Mouse (Mus musculus) macrophage (primary cell): ENCODE measurements around the gene 4930452B06Rik. TPM values are rescaled to one million over a fixed set of nuclear protein-coding genes. Genes with fewer than 3 reads are reported as not detected.
"Not testable (repeated sequence)": the region's sequence is repeated elsewhere in the genome, so short reads cannot be mapped to it uniquely, and the experiment has no call there.

Experiments
- H3K27ac ChIP-seq: fragments of 350-480 bp; formaldehyde crosslinking; 2 replicates; pipeline ENCODE4 v1.9.0; 2021
- H3K36me3 ChIP-seq: fragments of 350-480 bp; formaldehyde crosslinking; 2 replicates; pipeline ENCODE4 v1.9.0; 2021; ENCODE audit errors: inconsistent target
- H3K4me3 ChIP-seq: fragments of 350-480 bp; formaldehyde crosslinking; 2 replicates; pipeline ENCODE4 v1.9.0; 2021; ENCODE audit errors: inconsistent target
- H3K79me2 ChIP-seq: fragments of 350-480 bp; formaldehyde crosslinking; 2 replicates; pipeline ENCODE4 v1.9.0; 2021; ENCODE audit errors: inconsistent target
- WGBS: methylation state at CpG from one replicate; pipeline ENCODE4 v1.1.7; 2026; ENCODE audit warnings: inconsistent platforms; ENCODE audit not compliant: missing documents; 5-methylcytosine and 5-hydroxymethylcytosine counted together
- polyA plus RNA-seq: library from polyadenylated mRNA; stranded (reverse); fragments of 250-400 nt; gene quantifications from 3 replicates; pipeline ENCODE4 v1.2.4, GENCODE M21; 2018; ENCODE audit warnings: inconsistent platforms

The 4930452B06Rik gene
- polyA plus RNA-seq, 1 experiment from 2014 or later = not detected

- Histone ChIP-seq H3K27ac (no peak overlapping the region), H3K79me2 (no peaks in the 10 kb centered on the region), H3K36me3 (no peaks in the 10 kb centered on the region), H3K4me3 (no peak overlapping the region)
These were observed 54.0 kb downstream of the 4930452B06Rik start for GRCm38 (mm10) chr14:8612080-8612479.

- no peak overlapping the region for H3K4me3 ChIP-seq
These were observed 55.9 kb downstream of the 4930452B06Rik start for GRCm38 (mm10) chr14:8610108-8610507.

GRCm38 (mm10) chr14:8608559-8609171 is 57.4 kb downstream of the 4930452B06Rik start:
- Histone ChIP-seq H3K4me3 (no peak overlapping the region), H3K36me3 (no peaks in the 10 kb centered on the region), H3K27ac (no peak overlapping the region), H3K79me2 (no peaks in the 10 kb centered on the region)
- WGBS = 15% methylated on average over 3 of the region's 3 CpGs

More at GRCm38 (mm10) chr14:8610108-8610507, 55.9 kb downstream of the 4930452B06Rik start:
- no peaks in the 10 kb centered on the region for H3K79me2 ChIP-seq
- no peak overlapping the region for H3K27ac ChIP-seq
- no peaks in the 10 kb centered on the region for H3K36me3 ChIP-seq
- WGBS = 76% methylated on average over 3 of the region's 3 CpGs

GRCm38 (mm10) chr14:8604898-8605297 is 61.1 kb downstream of the 4930452B06Rik start:
- Histone ChIP-seq H3K36me3 (no peaks in the 10 kb centered on the region), H3K4me3 (no peak overlapping the region), H3K27ac (no peak overlapping the region), H3K79me2 (no peaks in the 10 kb centered on the region)
- 80% methylated on average over 2 of the region's 2 CpGs for WGBS

- Histone ChIP-seq H3K4me3 (no peak overlapping the region), H3K27ac (no peak overlapping the region), H3K79me2 (no peaks in the 10 kb centered on the region), H3K36me3 (no peaks in the 10 kb centered on the region)
- 100% methylated on average over 1 of the region's 1 CpGs for WGBS
These were observed 81.0 kb downstream of the 4930452B06Rik start for GRCm38 (mm10) chr14:8585031-8585430.

GRCm38 (mm10) chr14:8551006-8551405 is 115.0 kb downstream of the 4930452B06Rik start:
- H3K27ac ChIP-seq, H3K79me2 ChIP-seq, H3K36me3 ChIP-seq, H3K4me3 ChIP-seq: not testable (repeated sequence)
- WGBS = 97% methylated on average over 2 of the region's 2 CpGs

- Histone ChIP-seq H3K4me3 (no peak overlapping the region), H3K79me2 (no peaks in the 10 kb centered on the region), H3K27ac (no peak overlapping the region), H3K36me3 (no peaks in the 10 kb centered on the region)
- 89% methylated on average over 4 of the region's 4 CpGs for WGBS
These were observed 116.9 kb downstream of the 4930452B06Rik start for GRCm38 (mm10) chr14:8549108-8549507.

- 91% methylated on average over 3 of the region's 3 CpGs for WGBS
- Histone ChIP-seq H3K4me3 (no peak overlapping the region), H3K79me2 (no peaks in the 10 kb centered on the region), H3K27ac (no peak overlapping the region), H3K36me3 (no peaks in the 10 kb centered on the region)
These were observed 130.0 kb downstream of the 4930452B06Rik start for GRCm38 (mm10) chr14:8536024-8536423.

- 93% methylated on average over 6 of the region's 6 CpGs for WGBS
- Histone ChIP-seq H3K27ac (no peak overlapping the region), H3K4me3 (no peak overlapping the region), H3K36me3 (no peaks in the 10 kb centered on the region), H3K79me2 (no peaks in the 10 kb centered on the region)
These were observed 140.8 kb downstream of the 4930452B06Rik start for GRCm38 (mm10) chr14:8525232-8525631.

- H3K79me2 ChIP-seq = no peaks in the 10 kb centered on the region
- no peaks in the 10 kb centered on the region for H3K36me3 ChIP-seq
- H3K4me3 ChIP-seq = no peak overlapping the region
- no peak overlapping the region for H3K27ac ChIP-seq
- 6% methylated on average over 6 of the region's 6 CpGs for WGBS
These were observed 148.4 kb downstream of the 4930452B06Rik start for GRCm38 (mm10) chr14:8517681-8518080.

- WGBS = 94% methylated on average over 2 of the region's 3 CpGs
- Histone ChIP-seq H3K27ac (no peak overlapping the region), H3K4me3 (no peak overlapping the region), H3K36me3 (no peaks in the 10 kb centered on the region), H3K79me2 (no peaks in the 10 kb centered on the region)
These were observed 152.0 kb downstream of the 4930452B06Rik start for GRCm38 (mm10) chr14:8514071-8514470.

- H3K36me3 ChIP-seq = no peaks in the 10 kb centered on the region
- no peak overlapping the region for H3K4me3 ChIP-seq
- H3K27ac ChIP-seq = no peak overlapping the region
- WGBS = 89% methylated on average over 4 of the region's 4 CpGs
- no peaks in the 10 kb centered on the region for H3K79me2 ChIP-seq
These were observed 154.8 kb downstream of the 4930452B06Rik start for GRCm38 (mm10) chr14:8511276-8511675.

- Histone ChIP-seq H3K79me2 (no peaks in the 10 kb centered on the region), H3K27ac (no peak overlapping the region), H3K36me3 (no peaks in the 10 kb centered on the region), H3K4me3 (no peak overlapping the region)
- WGBS = 93% methylated on average over 10 of the region's 10 CpGs
These were observed 155.6 kb downstream of the 4930452B06Rik start for GRCm38 (mm10) chr14:8510288-8510959.

- H3K4me3 ChIP-seq = no peak overlapping the region
- no peaks in the 10 kb centered on the region for H3K79me2 ChIP-seq
- no peak overlapping the region for H3K27ac ChIP-seq
- no peaks in the 10 kb centered on the region for H3K36me3 ChIP-seq
These were observed 157.4 kb downstream of the 4930452B06Rik start for GRCm38 (mm10) chr14:8508669-8509068.

GRCm38 (mm10) chr14:8504206-8504605 is 161.8 kb downstream of the 4930452B06Rik start:
- H3K36me3 ChIP-seq = no peaks in the 10 kb centered on the region
- no peak overlapping the region for H3K4me3 ChIP-seq
- H3K27ac ChIP-seq = no peak overlapping the region
- no peaks in the 10 kb centered on the region for H3K79me2 ChIP-seq
- 91% methylated on average over 2 of the region's 2 CpGs for WGBS
